Mouse (Mus musculus): ENCODE results near the gene Cbfa2t2.
A peak's percentile ranks its signal among the peaks of the same experiment; 100 is the strongest.
"Not testable (repeated sequence)": the region's sequence is repeated elsewhere in the genome, so short reads cannot be mapped to it uniquely, and the experiment has no call there.

Cbfa2t2 gene

GRCm38 (mm10) chr2:154467139-154467538 lies 30.9 kb downstream of the Cbfa2t2 start:
- no peak for ATAC-seq (ENCODE audit: low TSS enrichment)

GRCm38 (mm10) chr2:154474251-154475061 lies 38.2 kb downstream of the Cbfa2t2 start:
- ATAC-seq (ENCODE audit: low TSS enrichment) = peak; percentile 76

- ATAC-seq (ENCODE audit: low TSS enrichment) = no peak
These were observed 38.7 kb downstream of the Cbfa2t2 start for GRCm38 (mm10) chr2:154475062-154475349.

GRCm38 (mm10) chr2:154475861-154476260 lies 39.6 kb downstream of the Cbfa2t2 start:
- no peak for ATAC-seq (ENCODE audit: low TSS enrichment)

- ATAC-seq (ENCODE audit: low TSS enrichment) = no peak
These were observed 40.7 kb downstream of the Cbfa2t2 start for GRCm38 (mm10) chr2:154477028-154477427.

- ATAC-seq (ENCODE audit: low TSS enrichment) = 0 out of 2 replicates have a peak, but pooled peaks have one; percentile 20
These were observed 55.5 kb downstream of the Cbfa2t2 start for GRCm38 (mm10) chr2:154491788-154492187.

GRCm38 (mm10) chr2:154493559-154493958 lies 57.3 kb downstream of the Cbfa2t2 start:
- not testable (repeated sequence) for ATAC-seq (ENCODE audit: low TSS enrichment)

- ATAC-seq (ENCODE audit: low TSS enrichment) = no peak
These were observed 58.7 kb downstream of the Cbfa2t2 start for GRCm38 (mm10) chr2:154495021-154495420.

GRCm38 (mm10) chr2:154498571-154498970 lies 62.3 kb downstream of the Cbfa2t2 start:
- ATAC-seq (ENCODE audit: low TSS enrichment) = no peak

GRCm38 (mm10) chr2:154499717-154500247 lies 63.5 kb downstream of the Cbfa2t2 start:
- no peak for ATAC-seq (ENCODE audit: low TSS enrichment)

- peak; percentile 86 for ATAC-seq (ENCODE audit: low TSS enrichment)
These were observed 64.5 kb downstream of the Cbfa2t2 start for GRCm38 (mm10) chr2:154500758-154501157.

GRCm38 (mm10) chr2:154507076-154507475 lies 70.8 kb downstream of the Cbfa2t2 start:
- ATAC-seq (ENCODE audit: low TSS enrichment) = no peak

GRCm38 (mm10) chr2:154507566-154508283 lies 71.4 kb downstream of the Cbfa2t2 start:
- ATAC-seq (ENCODE audit: low TSS enrichment) = peak; percentile 71

- no peak for ATAC-seq (ENCODE audit: low TSS enrichment)
These were observed 72.2 kb downstream of the Cbfa2t2 start for GRCm38 (mm10) chr2:154508450-154508849.

GRCm38 (mm10) chr2:154510141-154510540 lies 73.9 kb downstream of the Cbfa2t2 start:
- ATAC-seq (ENCODE audit: low TSS enrichment) = no peak

- no peak; the same call in 1 of the 2 replicates for ATAC-seq (ENCODE audit: low TSS enrichment)
These were observed 80.7 kb downstream of the Cbfa2t2 start for GRCm38 (mm10) chr2:154516944-154517343.

GRCm38 (mm10) chr2:154517424-154517823 lies 81.1 kb downstream of the Cbfa2t2 start:
- ATAC-seq (ENCODE audit: low TSS enrichment) = peak; percentile 92

- no peak for ATAC-seq (ENCODE audit: low TSS enrichment)
These were observed 85.2 kb downstream of the Cbfa2t2 start for GRCm38 (mm10) chr2:154521449-154521848.

- no peak for ATAC-seq (ENCODE audit: low TSS enrichment)
These were observed 86.1 kb downstream of the Cbfa2t2 start for GRCm38 (mm10) chr2:154522334-154522733.

GRCm38 (mm10) chr2:154525285-154525684 lies 89.0 kb downstream of the Cbfa2t2 start:
- peak; percentile 88 for ATAC-seq (ENCODE audit: low TSS enrichment)

- no peak for ATAC-seq (ENCODE audit: low TSS enrichment)
These were observed 90.2 kb downstream of the Cbfa2t2 start for GRCm38 (mm10) chr2:154526531-154526930.

- ATAC-seq (ENCODE audit: low TSS enrichment) = 0 out of 2 replicates have a peak, but pooled peaks have one; percentile 14
These were observed 96.6 kb downstream of the Cbfa2t2 start for GRCm38 (mm10) chr2:154532888-154533287.

All from frontal cortex, adult (tissue).